Mouse (Mus musculus) thymus, adult 2 months (tissue): ENCODE results near the gene Acad9.

Experiments
- CTCF ChIP-seq: fragments of 200-500 bp; IDR thresholded peaks from 2 replicates; pipeline ENCODE4 v1.5.1; 2012; ENCODE audit warnings: mild to moderate bottlenecking, control low read depth, low read length, moderate library complexity, borderline replicate concordance; ENCODE audit not compliant: control insufficient read depth, poor library complexity, insufficient read depth; ENCODE audit errors: extremely low read depth
- POLR2A ChIP-seq: fragments of 200-500 bp; IDR thresholded peaks from 2 replicates; pipeline ENCODE4 v1.6.1; 2012; ENCODE audit warnings: mild to moderate bottlenecking, low read length, control low read depth, moderate library complexity; ENCODE audit not compliant: control insufficient read depth, poor library complexity, insufficient read depth; ENCODE audit errors: extremely low read depth

DNA sequence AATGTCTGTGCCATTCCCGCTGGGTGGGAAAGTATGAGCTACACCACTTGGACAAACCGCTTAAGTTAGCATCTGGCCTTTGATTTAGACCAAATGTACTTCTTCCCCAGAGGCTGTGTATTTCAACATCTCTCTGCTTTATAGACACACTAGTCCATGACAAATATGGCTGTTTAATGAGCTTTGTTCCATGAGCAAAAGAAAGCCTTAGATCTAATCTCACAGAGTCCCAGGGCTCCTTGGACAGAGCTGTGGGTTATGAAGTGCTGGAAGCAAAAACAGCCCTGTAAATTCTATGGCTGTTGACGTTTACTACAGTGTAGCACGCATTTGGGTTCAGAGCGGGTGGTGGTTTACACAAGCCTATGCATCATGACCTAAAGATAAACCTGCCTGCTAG is 15.0 kb downstream of the Acad9 start:
- TF ChIP-seq CTCF (no peak), POLR2A (no peak)
